Mouse (Mus musculus): ENCODE data around the gene Olfr791. TPM values are rescaled to one million over a fixed set of nuclear protein-coding genes. Genes with fewer than 3 reads are reported as not detected.

Olfr791 gene
- polyA plus RNA-seq, 1 experiment from 2014 or later = not detected

DNA sequence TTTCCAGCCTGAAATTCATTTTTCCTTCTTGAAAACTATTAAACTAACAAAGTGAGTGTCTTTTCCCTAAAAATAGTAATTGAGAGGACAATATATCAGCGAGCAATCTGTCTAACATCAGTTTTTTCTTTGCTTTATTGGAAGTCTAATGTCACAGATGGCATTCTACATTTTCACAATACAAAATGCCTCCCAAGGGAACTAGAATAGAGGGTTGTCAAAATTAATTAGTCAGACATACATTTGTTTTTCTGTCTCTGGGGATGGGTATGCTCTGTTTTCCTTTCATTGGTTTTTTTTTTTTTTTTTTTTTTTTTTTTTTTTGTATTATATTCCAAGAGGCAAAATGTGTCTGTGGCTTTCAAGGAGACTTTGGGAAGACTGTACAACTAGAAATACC lies 55.5 kb downstream of the Olfr791 start:
- H3K9me3 ChIP-seq (ENCODE audit: control insufficient read depth, low read length) = no peaks in the 10 kb centered on the region
- H3K4me3 ChIP-seq (ENCODE audit: low read length) = no peak overlapping the region
- no peak overlapping the region for H3K27ac ChIP-seq (ENCODE audit: low read depth, low read length)
- no peak overlapping the region for H3K4me2 ChIP-seq (replicated peaks; ENCODE audit: low read depth, low read length)
- 75% methylated on average over 1 of the region's 1 CpGs for WGBS
- H3K27me3 ChIP-seq (ENCODE audit: control insufficient read depth, insufficient read depth, low read length) = no peaks in the 10 kb centered on the region
- no peak overlapping the region for H3K9ac ChIP-seq (ENCODE audit: low read depth, low read length)
- no peak for ATAC-seq (ENCODE audit: low FRiP score, low TSS enrichment)
- no peaks in the 10 kb centered on the region for H3K36me3 ChIP-seq (ENCODE audit: control insufficient read depth, insufficient read depth, low read length)
- no peaks in the 10 kb centered on the region for H3K4me1 ChIP-seq (ENCODE audit: control insufficient read depth, insufficient read depth, low read length)

Other genes starting within 250 kb of the Olfr791 start
- gene Olfr780, start 203.7 kb upstream of the Olfr791 start, polyA plus RNA-seq (2014; fragmentation: Nextera tagmentation; extraction: Ambion mirVana) = not detected in 2 replicates
- gene Olfr781, start 192.9 kb upstream of the Olfr791 start, polyA plus RNA-seq (2014; fragmentation: Nextera tagmentation; extraction: Ambion mirVana) = not detected in 2 replicates
- gene Olfr782, start 172.9 kb upstream of the Olfr791 start, polyA plus RNA-seq (2014; fragmentation: Nextera tagmentation; extraction: Ambion mirVana) = not detected in 2 replicates
- gene Olfr784, start 137.7 kb upstream of the Olfr791 start, polyA plus RNA-seq (2014; fragmentation: Nextera tagmentation; extraction: Ambion mirVana) = 0.07 TPM in 1 of 2 replicates, not detected in the other
- not detected in 2 replicates for gene Olfr785, start 116.4 kb upstream of the Olfr791 start, polyA plus RNA-seq (2014; fragmentation: Nextera tagmentation; extraction: Ambion mirVana)
- gene Olfr786, start 94.5 kb upstream of the Olfr791 start, polyA plus RNA-seq (2014; fragmentation: Nextera tagmentation; extraction: Ambion mirVana) = not detected in 2 replicates
- gene Olfr787, start 59.9 kb upstream of the Olfr791 start, polyA plus RNA-seq (2014; fragmentation: Nextera tagmentation; extraction: Ambion mirVana) = not detected in 2 replicates
- gene Olfr788, start 50.8 kb upstream of the Olfr791 start, polyA plus RNA-seq (2014; fragmentation: Nextera tagmentation; extraction: Ambion mirVana) = not detected in 2 replicates
- gene Olfr789, start 37.0 kb upstream of the Olfr791 start, polyA plus RNA-seq (2014; fragmentation: Nextera tagmentation; extraction: Ambion mirVana) = not detected in 2 replicates
- not detected in 2 replicates for gene Olfr790, start 23.3 kb upstream of the Olfr791 start, polyA plus RNA-seq (2014; fragmentation: Nextera tagmentation; extraction: Ambion mirVana)
- gene Olfr792, start 17.4 kb downstream of the Olfr791 start, polyA plus RNA-seq (2014; fragmentation: Nextera tagmentation; extraction: Ambion mirVana) = not detected in 2 replicates
- gene Olfr794, start 45.9 kb downstream of the Olfr791 start, polyA plus RNA-seq (2014; fragmentation: Nextera tagmentation; extraction: Ambion mirVana) = not detected in 2 replicates
- gene Olfr796, start 90.8 kb downstream of the Olfr791 start, polyA plus RNA-seq (2014; fragmentation: Nextera tagmentation; extraction: Ambion mirVana) = not detected in 2 replicates
- not detected in 2 replicates for gene Olfr798, start 106.1 kb downstream of the Olfr791 start, polyA plus RNA-seq (2014; fragmentation: Nextera tagmentation; extraction: Ambion mirVana)
- gene Olfr799, start 115.7 kb downstream of the Olfr791 start, polyA plus RNA-seq (2014; fragmentation: Nextera tagmentation; extraction: Ambion mirVana) = not detected in 2 replicates
- gene Olfr800, start 135.9 kb downstream of the Olfr791 start, polyA plus RNA-seq (2014; fragmentation: Nextera tagmentation; extraction: Ambion mirVana) = not detected in 2 replicates
- gene Olfr801, start 152.1 kb downstream of the Olfr791 start, polyA plus RNA-seq (2014; fragmentation: Nextera tagmentation; extraction: Ambion mirVana) = not detected in 2 replicates
- gene Olfr802, start 166.4 kb downstream of the Olfr791 start, polyA plus RNA-seq (2014; fragmentation: Nextera tagmentation; extraction: Ambion mirVana) = 0.04 TPM in 1 of 2 replicates, not detected in the other
- not detected in 2 replicates for gene Olfr803, start 172.5 kb downstream of the Olfr791 start, polyA plus RNA-seq (2014; fragmentation: Nextera tagmentation; extraction: Ambion mirVana)
- not detected in 2 replicates for gene Olfr804, start 181.4 kb downstream of the Olfr791 start, polyA plus RNA-seq (2014; fragmentation: Nextera tagmentation; extraction: Ambion mirVana)
- gene Olfr805, start 207.6 kb downstream of the Olfr791 start, polyA plus RNA-seq (2014; fragmentation: Nextera tagmentation; extraction: Ambion mirVana) = not detected in 2 replicates
- gene Olfr806, start 220.1 kb downstream of the Olfr791 start, polyA plus RNA-seq (2014; fragmentation: Nextera tagmentation; extraction: Ambion mirVana) = not detected in 2 replicates
- not detected in 2 replicates for gene Olfr807, start 236.0 kb downstream of the Olfr791 start, polyA plus RNA-seq (2014; fragmentation: Nextera tagmentation; extraction: Ambion mirVana)
- gene Olfr808, start 243.7 kb downstream of the Olfr791 start, polyA plus RNA-seq (2014; fragmentation: Nextera tagmentation; extraction: Ambion mirVana) = not detected in 2 replicates

Measured in kidney, embryonic 14.5 days (tissue).